Mouse (Mus musculus): ENCODE measurements at regions not wholly inside any gene's neighbourhood (a gene's known extent, or its start where the extent isn't known, plus 50 kb on each side); places are given as distances from the start of the nearest gene placed in this dataset.

DNA sequence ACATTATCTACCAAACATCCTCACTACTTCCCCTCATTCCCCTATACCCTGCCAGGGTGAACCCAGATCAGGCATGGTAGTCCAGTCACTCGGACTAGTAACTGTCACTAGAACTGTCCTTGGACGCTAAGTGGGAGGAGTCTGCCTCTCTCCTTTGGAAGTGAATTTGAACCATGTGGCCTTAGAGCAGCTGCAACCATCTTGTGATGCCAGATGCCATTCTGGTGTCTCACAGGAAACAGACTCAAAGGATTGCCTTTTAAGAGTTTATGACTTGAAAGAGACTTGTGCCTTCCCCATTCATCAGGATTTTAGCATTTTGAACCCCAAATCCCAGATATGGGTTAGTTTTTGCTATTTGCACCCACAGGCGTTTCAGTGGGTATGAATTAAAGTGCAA lies 56.9 kb upstream of the Sestd1 start:
- TF ChIP-seq CTCF (IDR thresholded peaks at IDR 0.05; ENCODE audit: control insufficient read depth, insufficient read depth, insufficient read length) (no peak), MAX (IDR thresholded peaks at IDR 0.05) (no peak), MYOD1 (IDR thresholded peaks at IDR 0.05; ENCODE audit: control insufficient read depth, insufficient read length, low read depth) (peak; percentile 62), MYOG (IDR thresholded peaks at IDR 0.05; ENCODE audit: control insufficient read depth, extremely low read depth, insufficient read length) (no peak), USF1 (IDR thresholded peaks at IDR 0.05; ENCODE audit: low read depth) (no peak), CEBPB (IDR thresholded peaks at IDR 0.05; ENCODE audit: low read depth) (no peak), FOSL1 (IDR thresholded peaks at IDR 0.05; ENCODE audit: insufficient read depth, low read length, poor library complexity, severe bottlenecking) (no peak)

All from C2C12 (cell line).